8 mouse cellular contexts compared by ENCODE assay signal in the genomic region with DNA sequence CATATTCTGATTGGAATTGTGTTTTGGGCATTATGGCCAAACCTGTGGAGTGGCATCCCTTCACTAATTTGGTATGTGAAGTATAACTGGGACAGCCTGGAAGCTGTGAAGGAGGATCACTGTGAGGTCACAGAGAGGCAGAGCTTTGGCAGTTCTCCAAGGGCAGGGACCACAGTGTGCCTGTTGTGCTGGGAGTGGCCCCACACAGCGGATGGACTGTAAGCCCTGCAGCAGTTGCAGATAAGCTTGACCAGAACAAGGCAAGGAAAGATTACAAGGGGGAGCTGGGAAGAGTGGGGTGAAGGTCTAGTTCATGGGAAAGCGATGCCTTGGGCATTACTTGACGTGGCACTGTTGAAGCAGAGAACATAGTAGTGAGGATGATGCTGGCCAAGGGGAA. TPM values are rescaled to one million over a fixed set of nuclear protein-coding genes. Genes with fewer than 3 reads are reported as not detected.
DNase-seq lines count a peak whose midpoint lies in the region; ATAC-seq and TF ChIP-seq lines count a peak whose summit lies in the region.

No protein-coding gene starts in this region.

- peaks cover 28% of the 10 kb centered on the region for H3K4me1 ChIP-seq in forebrain, embryonic 15.5 days
- H3K4me1 ChIP-seq in forebrain, embryonic 10.5 days: peaks cover 20% of the 10 kb centered on the region
- peaks cover 10% of the 10 kb centered on the region; the same call in 1 of the 2 replicates for H3K4me1 ChIP-seq in lung, postnatal 0 days (ENCODE audit: insufficient read depth, low read depth, low read length)

- H3K4me3 ChIP-seq in forebrain, embryonic 15.5 days: no peak overlapping the region
- no peak overlapping the region for H3K4me3 ChIP-seq in forebrain, embryonic 10.5 days
- no peak overlapping the region for H3K4me3 ChIP-seq in lung, postnatal 0 days (ENCODE audit: low read depth, low read length)

- no peak overlapping the region for H3K27ac ChIP-seq in forebrain, embryonic 15.5 days (replicated peaks)
- no peak overlapping the region for H3K27ac ChIP-seq in forebrain, embryonic 10.5 days
- peak overlapping the region; percentile 59; the same call in 1 of the 2 replicates for H3K27ac ChIP-seq in lung, postnatal 0 days (ENCODE audit: low read length)

- no peak overlapping the region for H3K4me2 ChIP-seq in forebrain, embryonic 15.5 days (replicated peaks)
- 0 out of 2 replicates have a peak overlapping the region, but pooled peaks have one; percentile 3 for H3K4me2 ChIP-seq in lung, postnatal 0 days (replicated peaks; ENCODE audit: low read depth, low read length)

- TF ChIP-seq CTCF in lung, postnatal 0 days (IDR thresholded peaks at IDR 0.05): no peak

- H3K36me3 ChIP-seq in forebrain, embryonic 15.5 days: peaks cover 33% of the 10 kb centered on the region
- H3K36me3 ChIP-seq in forebrain, embryonic 10.5 days (replicated peaks): peaks cover 53% of the 10 kb centered on the region
- peaks cover 16% of the 10 kb centered on the region; the same call in 1 of the 2 replicates for H3K36me3 ChIP-seq in lung, postnatal 0 days (ENCODE audit: insufficient read depth, low read length)

- intact Hi-C loops in gastrocnemius, postnatal 14 days (cut with DNase I; ENCODE audit: low total_unique reads): no loop called here

- TF ChIP-seq EP300 in lung, postnatal 0 days (IDR thresholded peaks at IDR 0.05): peak; percentile 90

- ATAC-seq in forebrain, embryonic 15.5 days (replicated peaks): no peak
- ATAC-seq in lung, postnatal 0 days: peak; percentile 62
- ATAC-seq in inflammation-experienced regulatory T-cells, adult 6 months: no peak

- 80% methylated on average over 3 of the region's 3 CpGs for WGBS in forebrain, embryonic 15.5 days
- WGBS in forebrain, embryonic 10.5 days: 86% methylated on average over 3 of the region's 3 CpGs
- WGBS in lung, postnatal 0 days: 37% methylated on average over 3 of the region's 3 CpGs

- H3K9ac ChIP-seq in forebrain, embryonic 15.5 days (replicated peaks): 0 out of 2 replicates have a peak overlapping the region, but pooled peaks have one; percentile 1
- no peak overlapping the region for H3K9ac ChIP-seq in lung, postnatal 0 days (replicated peaks; ENCODE audit: low read depth)

- H3K27me3 ChIP-seq in forebrain, embryonic 15.5 days: no peaks in the 10 kb centered on the region
- H3K27me3 ChIP-seq in forebrain, embryonic 10.5 days (ENCODE audit: poor library complexity, severe bottlenecking): peaks cover 2% of the 10 kb centered on the region
- H3K27me3 ChIP-seq in lung, postnatal 0 days (replicated peaks; ENCODE audit: insufficient read depth, low read length): no peaks in the 10 kb centered on the region

- no peaks in the 10 kb centered on the region for H3K9me3 ChIP-seq in forebrain, embryonic 15.5 days
- no peaks in the 10 kb centered on the region for H3K9me3 ChIP-seq in forebrain, embryonic 10.5 days
- H3K9me3 ChIP-seq in lung, postnatal 0 days (ENCODE audit: low read length): no peaks in the 10 kb centered on the region

- DNase-seq in forebrain, embryonic 10.5 days (ENCODE audit: extremely low spot score, low spot score): no peak
- DNase-seq in ZHBTc4 (ENCODE audit: low read depth, low spot score): peak; percentile 23
- peak; percentile 72 for DNase-seq in gastrocnemius, postnatal 14 days
- peak; percentile 62 for DNase-seq in kidney, adult 18-20 months
- DNase-seq in lung, postnatal 0 days (ENCODE audit: low spot score): peak; percentile 85
- no peak for DNase-seq in T-cell, adult 2 months (ENCODE audit: low spot score)

RNA-seq across cellular contexts. Expression of a gene that starts 4.0 kb away (rescaled TPM):
- polyA plus RNA-seq in forebrain, embryonic 15.5 days (2015; fragmentation: Nextera tagmentation; extraction: Ambion mirVana): 35.8 and 35.9 TPM in 2 replicates
- 40.4 and 40.7 TPM in 2 replicates for polyA plus RNA-seq in forebrain, embryonic 10.5 days (2016; fragmentation: Nextera tagmentation; extraction: Ambion mirVana)
- total RNA-seq in gastrocnemius, postnatal 14 days (2021): 10 to 100 TPM; 17.4 to 22.6 TPM
- 22.7 and 24.1 TPM in 2 replicates for polyA plus RNA-seq in lung, postnatal 0 days (2015; fragmentation: Nextera tagmentation; extraction: Ambion mirVana)
- 10 to 100 TPM; 27.1 to 41.8 (median 35.0) TPM for polyA plus RNA-seq in inflammation-experienced regulatory T-cells, adult 6 months (2017; shearing (Covaris generic))

RNA-seq across cellular contexts. Expression of a gene that starts 8.5 kb away (rescaled TPM):
- polyA plus RNA-seq in forebrain, embryonic 15.5 days (2015; fragmentation: Nextera tagmentation; extraction: Ambion mirVana): 61.0 and 61.5 TPM in 2 replicates
- polyA plus RNA-seq in forebrain, embryonic 10.5 days (2016; fragmentation: Nextera tagmentation; extraction: Ambion mirVana): 75.3 and 82.2 TPM in 2 replicates
- total RNA-seq in gastrocnemius, postnatal 14 days (2021): 10 to 100 TPM; 16.3 to 18.5 TPM
- 38.8 and 40.2 TPM in 2 replicates for polyA plus RNA-seq in lung, postnatal 0 days (2015; fragmentation: Nextera tagmentation; extraction: Ambion mirVana)
- polyA plus RNA-seq in inflammation-experienced regulatory T-cells, adult 6 months (2017; shearing (Covaris generic)): 10 to 100 TPM; 62.1 to 92.0 (median 65.6) TPM

Comparison
In these comparisons a context has a peak if more than half of its experiments do, and no peak if none do; other contexts are left out.
1. DNase-seq: peak in ZHBTc4 (single experiment), gastrocnemius, postnatal 14 days (single experiment), kidney, adult 18-20 months (single experiment) and lung, postnatal 0 days (single experiment); none in forebrain, embryonic 10.5 days (single experiment) and T-cell, adult 2 months (single experiment).